Mouse (Mus musculus): ENCODE data around the gene Tjp1.

- no peak for TF ChIP-seq POLR2A (IDR thresholded peaks at IDR 0.05; ENCODE audit: extremely low read depth, insufficient read depth, low read length)
- TF ChIP-seq CTCF (IDR thresholded peaks at IDR 0.05; ENCODE audit: low read depth, low read length): no peak
These were observed 157.2 kb downstream of the Tjp1 start for GRCm38 (mm10) chr7:65370381-65370786.

Data from liver, adult 2 months (tissue).